Mouse (Mus musculus): Measurements from ENCODE around the gene Foxo4. TPM values are rescaled to one million over a fixed set of nuclear protein-coding genes. Genes with fewer than 3 reads are reported as not detected.
A peak's percentile ranks its signal among the peaks of the same experiment; 100 is the strongest.

Gene Foxo4
- polyA plus RNA-seq (2017; shearing (Covaris generic)): 1 to 10 TPM; 3.5 to 4.3 TPM

DNA sequence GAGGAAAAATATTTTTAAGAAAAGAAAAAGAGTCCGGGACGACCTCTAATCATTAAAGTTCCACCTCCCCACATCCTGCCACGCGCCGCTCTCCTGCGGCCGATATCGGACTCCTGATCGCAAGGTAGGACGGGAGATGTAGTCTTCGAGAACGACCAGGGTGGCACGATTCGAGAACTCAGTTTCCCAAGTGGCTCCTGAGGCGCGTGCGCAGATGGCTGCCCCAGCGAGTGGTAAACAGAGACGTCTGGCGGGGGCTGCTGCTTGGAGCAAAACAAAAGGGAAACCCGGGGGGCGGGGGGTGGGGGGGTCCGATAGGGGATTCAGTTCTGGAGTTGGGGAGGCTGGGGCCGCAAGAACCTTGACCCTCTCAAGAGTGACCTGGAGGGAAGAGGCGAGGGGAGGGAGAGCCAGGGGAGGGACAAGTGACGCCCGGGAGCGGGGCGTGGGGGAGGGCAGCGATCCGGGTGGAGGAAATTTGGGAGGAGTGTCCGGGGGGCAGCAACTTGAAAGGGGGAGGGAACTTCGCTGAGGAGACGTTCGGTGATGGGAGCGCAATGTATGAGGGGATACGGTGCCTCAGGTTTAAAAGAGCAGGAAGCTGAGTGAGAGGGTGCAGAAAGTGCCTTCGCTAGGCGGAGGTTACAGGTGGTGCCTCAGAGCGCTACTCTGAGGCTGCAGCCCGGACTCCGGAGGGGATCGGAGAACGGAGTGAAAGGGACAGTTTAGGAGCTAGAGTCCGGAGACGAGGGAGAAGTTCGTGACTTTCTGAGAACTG is at the start of gene Foxo4:
Gene Foxo4, plus strand, starts transcription at position 577 of the 778 bp plus-strand sequence.
- ATAC-seq: peak; percentile 81

DNA sequence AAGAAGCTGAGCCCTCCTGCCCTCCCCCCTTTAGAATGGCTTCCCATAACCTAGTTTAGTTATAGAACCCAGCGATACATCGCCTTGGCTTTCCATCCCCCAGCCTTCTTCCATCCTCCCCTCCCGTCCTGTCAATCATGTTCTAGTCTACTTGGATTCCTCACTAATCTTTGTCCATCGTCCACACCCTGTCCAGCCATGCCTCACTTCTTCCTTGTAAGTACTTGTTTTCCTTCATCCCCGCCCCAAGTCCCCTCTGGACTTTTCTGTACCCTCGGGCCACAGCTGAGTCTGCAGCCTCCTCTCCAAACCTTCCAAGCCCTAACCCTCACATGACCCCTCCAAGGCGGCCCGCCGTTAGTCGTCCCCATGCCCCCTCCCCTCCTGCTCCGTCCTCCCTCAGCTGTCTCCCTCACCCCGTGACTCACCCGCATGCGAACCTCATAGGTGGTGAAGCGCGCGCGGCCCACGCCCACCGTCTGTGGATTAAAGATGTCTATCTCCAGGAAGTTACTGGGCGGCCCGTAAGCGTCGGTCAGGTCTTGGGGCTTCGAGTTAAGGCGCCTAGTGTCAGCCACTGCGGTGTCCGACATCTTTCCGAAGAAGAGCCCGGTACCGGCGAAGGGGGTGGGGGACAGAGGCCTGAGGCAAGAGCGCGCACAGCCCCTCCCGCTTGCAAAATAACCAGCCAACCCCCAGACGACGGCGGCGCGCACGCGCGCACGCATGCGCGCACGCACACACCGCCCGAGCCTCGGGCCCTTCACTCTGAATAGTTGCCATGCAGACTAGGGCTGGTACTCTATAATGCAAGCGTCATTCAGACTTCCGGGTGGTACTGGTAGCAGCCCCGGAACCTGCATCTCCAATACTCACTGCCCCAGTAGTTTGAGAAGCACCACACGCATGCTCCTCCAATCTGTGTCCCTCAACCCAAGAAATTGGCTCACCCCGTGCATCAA is 32.2 kb upstream of the Foxo4 start, which contains the start of gene Snx12:
Gene Snx12, minus strand, starts transcription at position 730 of the 962 bp plus-strand sequence.
- ATAC-seq: peak; percentile 91

DNA sequence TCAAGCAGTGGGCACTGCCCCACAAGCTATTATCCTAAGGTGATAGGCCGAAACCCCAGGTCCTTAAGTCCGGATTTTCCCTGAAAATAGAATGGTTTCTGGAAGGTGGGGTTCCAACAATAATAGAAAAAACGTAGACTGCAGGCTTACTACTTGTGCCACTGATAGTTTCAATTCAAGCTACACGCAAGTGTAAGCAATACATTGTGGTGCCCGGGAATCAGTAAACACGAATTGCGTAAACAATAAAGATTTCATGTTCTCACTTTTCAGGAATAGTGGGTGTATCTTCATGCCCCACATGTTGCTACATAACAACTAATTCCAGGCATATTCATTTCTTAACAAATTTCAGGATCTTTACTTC is 31.5 kb upstream of the Foxo4 start:
- no peak for ATAC-seq

DNA sequence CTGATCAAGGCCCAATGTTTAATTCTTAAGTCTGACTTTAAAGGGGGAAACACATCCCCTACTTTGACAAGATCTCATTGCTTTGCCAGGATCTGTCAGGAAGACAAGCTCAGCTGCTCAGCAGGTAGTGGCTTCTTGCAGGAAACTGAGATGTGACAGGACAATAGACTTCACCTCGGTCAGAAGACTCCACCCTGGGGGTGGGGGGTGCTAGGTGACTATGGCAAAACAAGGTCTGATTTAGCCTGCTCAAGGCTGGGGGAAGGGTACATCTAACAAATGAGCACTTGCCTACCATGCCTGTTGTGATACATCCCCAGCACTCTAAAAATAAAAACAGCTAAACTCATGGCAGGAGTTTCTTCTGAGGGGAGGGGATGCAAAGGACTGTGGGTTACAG is 9.3 kb upstream of the Foxo4 start:
- no peak for ATAC-seq

DNA sequence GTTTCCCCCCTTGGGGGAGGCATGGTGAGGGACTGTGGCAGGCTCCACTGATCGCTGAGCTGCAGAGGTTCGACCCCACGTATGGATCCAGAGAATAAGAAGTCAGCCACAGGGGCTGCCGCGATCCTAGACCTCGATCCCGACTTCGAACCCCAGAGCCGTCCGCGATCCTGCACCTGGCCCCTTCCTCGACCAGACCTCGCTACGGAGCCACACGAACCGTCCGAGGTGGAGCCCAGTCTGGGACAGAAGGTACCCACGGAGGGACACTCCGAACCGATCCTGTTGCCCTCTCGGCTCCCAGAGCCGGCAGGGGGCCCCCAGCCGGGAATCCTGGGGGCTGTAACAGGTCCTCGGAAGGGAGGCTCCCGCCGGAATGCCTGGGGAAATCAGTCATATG is 412 bp downstream of the Foxo4 start:
- ATAC-seq: peak; percentile 10

DNA sequence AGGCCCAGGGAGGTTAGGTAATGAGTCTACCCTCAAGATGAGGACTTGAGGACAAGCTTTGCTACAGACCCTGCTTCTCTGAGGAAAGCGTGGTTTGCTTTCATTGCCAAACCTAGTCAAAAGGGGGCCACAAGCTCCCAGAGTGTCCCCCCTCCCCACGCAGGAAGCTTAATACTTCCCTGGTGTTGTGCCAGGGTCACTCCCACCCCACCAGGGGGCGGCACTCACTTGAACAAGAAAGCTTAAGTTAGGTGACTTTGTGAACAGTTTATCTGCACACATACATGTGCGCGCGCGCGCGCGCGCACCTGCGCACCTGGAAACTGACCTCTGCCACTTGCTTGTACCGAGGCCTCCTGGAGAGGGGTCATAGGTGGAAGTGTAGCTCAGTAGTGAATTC is 2.3 kb downstream of the Foxo4 start:
- no peak for ATAC-seq

DNA sequence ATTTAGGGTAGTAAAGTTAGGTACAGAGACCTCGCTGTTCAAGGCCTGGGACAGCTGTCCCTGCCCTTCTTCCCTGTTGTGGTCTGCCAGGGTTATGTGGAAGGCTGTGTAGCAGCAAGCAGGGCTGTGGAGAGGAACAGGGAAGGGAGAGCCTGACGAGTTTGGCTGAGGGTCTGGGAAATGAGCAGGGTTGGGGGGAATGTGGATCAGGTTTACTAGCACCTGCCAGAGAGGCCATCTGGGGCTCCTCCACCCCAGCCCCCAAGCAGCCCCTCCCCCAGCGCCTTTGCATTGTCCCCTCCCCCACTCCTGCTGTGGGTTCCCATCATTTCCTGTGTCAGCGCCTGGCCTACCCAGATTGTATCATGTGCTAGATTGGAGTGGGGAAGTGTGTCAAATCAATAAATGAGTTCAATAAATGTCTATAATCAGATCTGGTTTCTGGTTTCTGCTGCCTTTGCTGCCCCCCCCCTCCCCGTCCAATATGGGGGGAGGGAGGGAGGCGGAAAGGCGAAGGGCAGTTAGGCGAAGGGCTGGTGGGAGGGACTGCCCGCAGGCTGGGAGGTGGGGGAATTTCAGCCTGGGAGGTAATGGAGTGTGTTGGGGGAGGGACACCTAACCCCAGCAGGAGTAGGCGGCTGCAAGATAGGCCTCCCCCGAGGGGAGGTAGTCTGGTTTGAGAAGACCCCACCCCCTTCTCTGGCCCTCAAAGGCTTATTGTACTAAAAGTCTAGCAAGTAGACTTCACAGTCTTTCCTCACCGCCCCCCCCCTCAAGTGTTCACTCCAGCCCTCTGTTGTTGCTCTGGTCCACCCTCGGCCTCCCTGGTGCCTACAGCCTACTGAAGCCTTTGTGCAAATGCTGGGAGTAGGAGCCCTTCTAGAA is 6.4 kb downstream of the Foxo4 start:
- ATAC-seq: no peak

DNA sequence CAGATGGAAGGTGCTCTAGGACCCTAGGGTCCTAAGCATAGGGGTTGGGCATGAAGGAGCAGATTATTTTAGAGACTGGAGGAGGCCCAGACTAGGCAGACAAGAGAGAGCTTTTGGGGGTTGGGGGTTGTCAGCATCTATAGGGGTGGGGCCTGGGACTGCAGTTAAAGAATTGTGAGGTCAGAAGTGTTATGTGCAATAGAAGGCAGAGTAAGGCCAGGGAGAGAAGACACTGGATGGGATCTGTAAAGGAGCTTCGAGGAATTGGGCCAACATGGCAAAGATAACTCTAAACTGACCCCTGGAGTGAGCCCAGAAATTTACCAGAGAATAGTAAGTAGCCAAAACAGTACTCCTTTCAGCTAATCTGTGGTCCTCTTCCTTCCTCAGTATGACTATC is 9.6 kb downstream of the Foxo4 start, which contains the start of gene Gm614:
Gene Gm614, minus strand, starts transcription at position 101 of the 400 bp plus-strand sequence.
- no peak for ATAC-seq

DNA sequence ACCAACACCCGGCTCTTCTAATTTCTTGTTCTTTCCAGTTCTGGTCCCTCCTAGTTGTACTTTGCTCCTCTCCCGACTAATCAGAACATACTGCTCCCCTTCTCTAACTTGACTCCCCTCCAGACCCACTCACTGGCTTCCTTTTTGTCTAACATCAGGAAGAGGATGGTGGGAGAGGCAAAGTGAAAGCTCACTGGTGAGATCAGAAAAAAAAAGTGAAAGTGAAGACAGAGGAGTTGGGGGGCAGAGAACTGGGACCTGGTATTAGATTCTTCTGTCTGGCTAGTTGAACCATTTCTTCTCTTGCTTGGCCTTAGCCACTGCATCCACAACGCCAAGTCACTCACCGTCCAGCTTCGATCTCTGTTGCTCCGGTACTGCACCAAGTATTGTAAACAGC is 12.3 kb downstream of the Foxo4 start:
- no peak for ATAC-seq

DNA sequence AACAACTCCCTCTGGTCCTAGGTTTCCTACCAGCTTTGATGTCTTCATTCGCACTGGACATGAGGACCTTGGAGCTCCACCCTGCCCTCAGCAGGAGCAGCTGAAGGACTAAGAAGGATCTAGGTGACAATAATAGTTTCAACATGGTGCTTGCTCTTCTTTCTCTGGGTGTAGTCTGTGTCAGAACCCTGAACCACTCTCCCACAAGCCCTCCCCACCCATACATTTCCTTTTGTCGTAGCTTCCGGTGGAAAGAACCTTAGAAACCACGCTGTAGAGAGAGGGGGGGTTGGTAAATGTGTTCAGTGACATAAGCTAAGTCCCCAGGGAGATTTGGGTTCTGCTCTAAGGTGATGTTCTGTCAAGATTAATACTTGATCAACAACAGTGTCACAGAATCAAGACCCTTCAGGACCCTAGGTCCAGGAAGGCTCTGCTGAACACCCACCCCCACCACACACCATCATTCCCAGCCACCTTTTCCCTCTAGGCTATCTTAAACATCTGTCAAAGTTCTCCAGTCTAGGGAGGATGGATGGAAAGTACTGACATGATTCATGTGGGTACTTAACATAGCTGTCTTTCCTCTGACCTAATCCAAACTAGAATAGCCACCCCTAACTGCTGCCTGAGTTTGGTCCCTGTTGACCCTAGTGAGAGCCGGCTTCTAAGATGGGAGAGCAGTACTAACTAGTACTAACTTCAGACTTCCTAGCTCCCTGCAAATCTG is 13.9 kb downstream of the Foxo4 start, which contains the start of gene Il2rg:
Gene Il2rg, minus strand, starts transcription at position 231 of the 730 bp plus-strand sequence.
- peak; percentile 89 for ATAC-seq

DNA sequence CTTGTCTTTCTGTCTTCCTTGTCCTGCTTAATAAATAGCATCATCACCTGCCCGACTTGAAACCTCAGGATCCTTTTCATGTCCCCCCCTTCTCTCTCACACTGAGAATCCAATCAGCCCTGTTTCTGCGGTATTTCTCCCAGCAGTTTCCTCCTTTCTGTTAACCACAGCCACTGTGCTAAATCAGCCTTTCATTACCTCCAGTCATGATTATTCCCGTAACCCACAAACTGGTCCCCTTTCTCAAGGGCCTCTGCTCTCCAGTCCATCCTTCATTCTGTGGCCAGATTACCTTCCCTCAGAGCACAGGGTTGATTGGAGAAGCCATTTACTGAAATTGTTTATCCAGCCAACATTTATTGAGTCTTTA is 14.4 kb downstream of the Foxo4 start, which contains the start of gene Gm20489:
Gene Gm20489, minus strand, starts transcription at position 269 of the 370 bp plus-strand sequence.
- ATAC-seq: no peak

DNA sequence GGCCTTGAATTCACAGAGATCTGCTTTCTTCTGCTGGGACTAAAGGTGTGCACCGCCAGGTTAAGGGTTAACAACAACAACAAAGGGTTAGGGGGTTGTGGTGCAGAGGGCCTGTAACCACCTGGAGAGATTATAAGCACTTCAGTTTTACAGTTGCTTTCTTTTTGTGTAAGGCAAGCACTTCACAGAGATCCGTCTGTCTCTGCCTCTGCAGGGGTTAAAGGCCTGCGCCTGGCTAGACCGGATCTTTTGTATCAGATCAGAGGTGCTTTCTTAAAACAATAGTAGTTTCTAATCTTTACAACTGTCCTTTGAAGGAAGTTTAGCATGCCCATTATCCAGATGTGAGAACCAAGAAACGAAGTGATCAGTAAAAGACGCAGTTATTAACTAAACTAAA is 19.1 kb downstream of the Foxo4 start:
- peak; percentile 41 for ATAC-seq

DNA sequence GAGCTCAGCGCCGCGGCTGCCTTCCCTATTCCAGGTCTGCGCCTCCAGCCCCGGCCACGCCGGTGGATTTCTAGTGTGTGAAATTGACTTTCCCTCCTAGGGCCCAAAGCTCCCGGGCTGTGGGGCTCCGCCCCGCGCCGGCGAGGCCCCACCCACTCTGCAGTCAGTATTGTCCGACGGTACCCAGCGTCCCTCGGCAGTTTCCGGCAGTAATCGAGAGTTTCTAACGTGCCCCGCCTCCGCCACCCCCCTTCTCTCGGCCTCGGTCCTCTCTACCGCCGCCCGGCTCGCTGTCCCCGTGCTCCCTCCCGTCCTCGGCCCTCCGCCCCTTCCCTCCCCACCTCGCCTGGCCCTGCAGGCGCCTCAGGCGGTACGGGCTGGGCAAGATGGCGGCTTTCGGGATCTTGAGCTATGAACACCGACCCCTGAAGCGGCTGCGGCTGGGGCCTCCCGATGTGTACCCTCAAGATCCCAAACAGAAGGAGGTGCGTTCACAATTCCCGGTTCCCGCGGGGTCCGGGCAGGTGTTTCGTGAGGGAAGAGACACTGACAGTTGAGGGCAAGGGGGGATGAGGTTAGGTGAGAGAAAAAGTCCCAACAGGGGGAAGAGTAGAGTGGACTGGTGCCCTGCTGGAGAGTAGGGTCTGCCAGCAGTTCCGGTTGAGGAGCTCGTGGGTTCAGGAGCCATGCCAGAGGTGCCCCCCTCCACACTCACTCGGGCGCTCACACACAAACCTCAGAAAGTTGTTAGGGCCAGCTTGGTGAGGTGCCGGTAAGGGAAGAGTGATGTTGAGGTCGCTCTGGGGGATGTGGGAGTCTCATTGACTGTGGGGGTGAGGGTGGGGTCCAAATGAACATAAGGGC is 19.8 kb downstream of the Foxo4 start, which contains the start of gene Med12:
Gene Med12, plus strand, starts transcription at position 156 of the 864 bp plus-strand sequence.
- peak; percentile 90 for ATAC-seq

DNA sequence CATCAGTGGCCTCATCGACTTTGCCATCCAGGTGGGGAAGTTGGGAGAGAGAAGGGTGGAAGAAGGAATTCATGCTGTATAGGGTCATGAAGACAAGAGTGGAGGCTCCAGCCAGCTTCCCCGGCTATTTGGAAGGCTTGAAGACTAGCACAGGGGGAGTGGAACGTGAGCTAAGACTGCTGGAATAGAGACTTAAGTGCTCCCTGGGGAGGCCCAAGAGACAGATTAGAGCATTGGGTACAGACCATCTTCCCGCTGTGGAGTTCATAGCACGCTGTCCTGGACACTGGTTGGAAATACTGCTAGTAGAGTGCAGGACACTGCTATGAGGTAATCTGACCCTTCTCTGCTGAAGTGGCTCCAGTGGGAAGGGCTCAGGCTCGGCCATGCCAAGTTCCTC is 28.5 kb downstream of the Foxo4 start:
- ATAC-seq: no peak

DNA sequence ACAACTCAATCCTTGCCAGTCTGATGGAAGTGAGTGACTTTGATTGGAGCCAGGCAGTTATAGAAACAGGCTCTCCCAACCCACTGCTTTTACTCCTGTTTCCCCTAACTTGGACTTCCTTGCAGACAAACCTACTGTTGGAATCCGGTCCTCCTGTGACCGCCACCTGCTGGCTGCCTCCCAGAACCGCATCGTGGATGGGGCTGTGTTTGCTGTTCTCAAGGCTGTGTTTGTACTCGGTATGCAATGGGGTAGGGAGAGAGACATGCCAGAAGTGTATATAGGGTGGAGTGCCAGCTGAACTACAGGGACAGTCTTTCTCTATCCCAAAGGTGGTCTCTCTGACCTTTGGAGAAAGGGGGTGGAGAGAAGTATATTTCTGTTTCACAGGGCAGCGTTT is 31.2 kb downstream of the Foxo4 start:
- peak; percentile 46 for ATAC-seq

DNA sequence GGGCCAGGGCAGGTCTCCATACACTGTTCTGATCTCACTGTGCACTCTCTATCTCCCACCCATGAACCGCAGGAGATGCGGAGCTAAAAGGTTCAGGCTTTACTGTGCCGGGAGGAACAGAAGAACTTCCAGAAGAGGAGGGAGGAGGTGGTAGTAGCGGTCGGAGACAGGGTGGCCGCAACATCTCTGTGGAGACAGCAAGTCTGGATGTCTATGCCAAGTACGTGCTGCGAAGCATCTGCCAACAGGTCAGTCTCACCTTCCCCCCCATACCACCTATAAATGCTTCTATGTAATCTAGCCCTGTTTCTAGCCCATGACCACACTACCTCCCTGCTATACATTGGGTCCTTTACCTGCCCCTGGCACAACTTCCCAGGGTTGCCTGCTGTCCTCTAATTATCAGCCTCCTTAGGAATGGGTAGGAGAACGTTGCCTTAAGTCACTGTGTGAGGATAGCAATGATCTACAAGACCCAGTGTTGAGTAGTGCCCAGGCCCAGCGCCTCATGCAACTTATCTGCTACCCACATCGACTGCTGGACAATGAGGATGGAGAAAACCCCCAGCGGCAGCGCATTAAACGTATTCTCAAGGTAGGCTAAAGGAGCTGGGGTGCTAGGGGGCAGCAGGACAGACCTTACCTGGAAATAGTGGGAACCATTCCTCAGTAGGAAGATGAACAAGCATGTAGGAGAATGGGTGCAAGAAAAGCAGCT is 31.8 kb downstream of the Foxo4 start:
- no peak for ATAC-seq

DNA sequence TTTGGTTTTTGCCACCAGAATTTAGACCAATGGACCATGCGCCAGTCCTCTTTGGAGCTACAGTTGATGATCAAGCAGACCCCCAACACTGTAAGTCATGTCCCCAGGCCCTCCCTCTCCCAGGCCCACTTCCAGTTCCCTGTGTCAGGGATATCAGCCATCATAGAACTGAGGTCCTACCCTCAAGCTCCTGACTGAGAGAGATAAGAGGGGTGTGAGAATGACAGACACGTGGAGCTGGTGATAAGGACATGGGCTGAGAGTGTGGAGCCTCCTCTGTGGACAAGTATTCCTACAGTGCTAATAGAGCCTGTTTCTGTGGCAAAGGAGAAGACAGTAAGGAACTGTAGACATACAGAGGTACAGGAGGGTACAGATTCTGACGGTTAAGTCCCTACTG is 33.2 kb downstream of the Foxo4 start:
- no peak for ATAC-seq

DNA sequence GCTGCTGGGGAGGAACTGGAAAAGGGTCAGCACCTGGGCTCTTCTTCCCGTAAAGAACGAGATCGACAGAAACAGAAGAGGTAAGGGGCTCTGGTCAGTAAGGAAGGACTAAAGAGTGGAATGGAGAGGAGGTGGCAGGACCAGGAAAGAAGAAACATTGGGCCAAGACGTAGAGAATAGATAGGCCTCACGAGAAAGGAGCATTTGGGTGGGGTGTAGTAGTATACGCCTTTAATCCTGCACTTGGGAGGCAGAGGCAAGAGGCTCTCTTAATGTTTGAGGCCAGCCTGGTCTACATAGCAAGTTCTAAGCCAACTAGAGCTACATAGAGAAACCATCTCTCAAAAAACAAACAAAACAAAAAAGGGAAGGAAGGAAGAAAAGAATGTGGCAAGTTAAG is 34.1 kb downstream of the Foxo4 start:
- no peak for ATAC-seq

DNA sequence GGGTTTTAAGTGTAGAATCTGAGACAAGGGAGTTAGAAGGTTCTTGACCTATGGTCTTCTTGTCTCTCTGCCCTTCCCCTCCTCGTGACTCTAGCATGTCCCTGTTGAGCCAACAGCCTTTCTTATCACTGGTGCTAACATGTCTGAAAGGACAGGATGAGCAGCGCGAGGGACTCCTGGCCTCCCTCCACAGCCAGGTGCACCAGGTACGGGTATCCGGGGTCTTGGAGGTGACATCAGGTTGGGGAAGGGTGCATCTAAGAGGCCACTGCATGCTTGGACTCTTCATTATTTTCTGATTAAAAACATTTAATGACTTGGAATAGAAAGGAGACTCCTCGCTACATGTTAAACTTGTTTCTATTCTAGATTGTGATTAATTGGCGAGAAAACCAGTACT is 34.7 kb downstream of the Foxo4 start:
- no peak for ATAC-seq

DNA sequence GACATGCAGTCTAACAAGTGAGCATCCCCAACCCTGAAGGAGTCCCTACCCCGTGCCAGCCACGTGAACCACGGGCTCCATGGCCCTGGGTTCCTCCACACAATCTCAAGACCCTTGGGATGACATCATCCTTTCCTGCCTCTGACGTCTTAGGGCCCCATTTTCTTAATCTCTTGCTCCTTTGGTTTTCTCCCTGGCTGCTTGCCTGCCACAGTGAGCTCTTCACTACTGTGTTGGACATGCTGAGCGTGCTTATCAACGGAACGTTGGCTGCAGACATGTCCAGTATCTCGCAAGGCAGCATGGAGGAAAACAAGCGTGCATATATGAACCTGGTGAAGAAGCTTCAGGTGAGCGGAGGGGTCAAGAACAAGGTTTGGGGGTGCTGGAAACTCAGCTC is 35.8 kb downstream of the Foxo4 start:
- ATAC-seq: no peak
